Mouse (Mus musculus) CD4-positive, CD25-positive, alpha-beta regulatory T cell, adult 4 months (primary cell): ENCODE data around the gene Pde1a. TPM values are rescaled to one million over a fixed set of nuclear protein-coding genes. Genes with fewer than 3 reads are reported as not detected.

Experiments used
- ATAC-seq: one replicate; pipeline ENCODE4 v1.8.0; 2017
- polyA plus RNA-seq, 2 experiments: library from polyadenylated mRNA; unstranded; fragments of 100-300 nt; shearing (Covaris generic); gene quantifications; one replicate each; pipeline ENCODE4 v1.2.1; 2017

Gene Pde1a
- not detected for polyA plus RNA-seq

DNA sequence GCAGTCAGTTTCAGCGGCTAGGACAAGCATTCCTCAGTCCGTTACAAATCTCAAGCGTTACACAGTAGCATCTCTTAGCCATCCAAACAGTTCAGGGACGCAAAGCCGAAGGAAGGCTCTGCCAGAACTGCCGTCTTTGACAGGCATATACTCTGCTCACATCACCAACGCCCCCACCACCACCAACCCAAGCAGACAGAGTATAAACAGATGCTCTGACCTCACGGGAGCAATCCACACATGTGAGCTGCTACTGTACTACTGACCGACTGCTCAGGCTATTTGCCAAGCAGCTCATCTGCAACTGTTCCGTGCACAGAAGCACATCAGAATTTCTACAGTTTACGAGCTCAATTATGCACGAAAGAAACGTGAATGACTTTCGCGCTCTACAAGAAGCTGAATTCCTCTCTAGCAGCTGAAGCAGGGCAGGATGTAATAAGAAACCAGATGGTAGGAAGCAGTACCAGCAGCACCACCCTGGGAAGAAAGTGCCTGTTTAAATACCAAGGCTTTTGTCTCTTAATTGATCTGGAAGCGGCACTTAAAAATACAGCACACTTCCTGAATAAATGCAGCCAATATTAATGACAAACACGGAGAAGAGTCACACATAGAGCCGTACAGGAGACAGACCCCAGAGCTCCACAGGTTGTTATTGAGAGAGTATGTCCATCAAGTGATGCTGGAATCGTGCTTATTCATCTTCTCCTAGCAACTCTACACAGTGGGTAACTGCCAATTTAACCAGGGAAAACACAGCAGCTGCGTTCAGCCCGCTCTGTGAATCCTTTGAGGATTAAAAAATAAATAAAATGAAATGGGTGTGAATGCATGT, at the start of gene Pde1a:
TSS of gene Pde1a (minus strand) at position 598 of the 838 bp plus-strand sequence.
- ATAC-seq = no peak

DNA sequence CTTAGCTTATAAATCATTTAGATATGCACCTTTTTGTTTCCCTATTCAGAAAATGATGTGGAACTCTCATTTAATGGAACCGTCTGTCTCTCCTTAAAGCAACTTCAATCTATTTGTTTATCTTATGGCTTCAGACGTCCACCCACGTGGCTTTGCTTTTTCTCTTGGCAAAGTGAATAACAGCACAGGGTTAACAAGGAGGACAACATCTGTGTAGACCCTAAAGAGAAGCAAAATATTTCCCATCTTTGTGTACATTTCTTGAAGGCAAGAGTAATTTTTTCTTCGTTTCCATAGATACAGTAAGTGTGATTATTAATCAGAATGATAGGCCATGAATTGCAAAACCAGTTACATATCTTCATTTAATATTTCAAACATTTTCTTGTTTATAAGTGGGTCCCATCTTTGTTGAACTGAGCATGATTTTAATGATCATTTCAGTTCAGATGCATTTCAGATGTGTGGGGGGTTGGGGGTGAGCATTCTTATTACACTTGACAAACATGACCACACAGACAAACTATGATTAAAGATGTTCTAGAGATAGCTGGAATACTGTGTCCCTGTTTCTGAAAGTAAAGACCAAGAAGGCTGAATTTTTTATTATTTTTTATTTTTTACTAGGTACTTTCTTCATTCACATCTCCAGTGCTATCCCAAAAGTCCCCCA, 49.5 kb upstream of the Pde1a start:
- ATAC-seq = no peak

DNA sequence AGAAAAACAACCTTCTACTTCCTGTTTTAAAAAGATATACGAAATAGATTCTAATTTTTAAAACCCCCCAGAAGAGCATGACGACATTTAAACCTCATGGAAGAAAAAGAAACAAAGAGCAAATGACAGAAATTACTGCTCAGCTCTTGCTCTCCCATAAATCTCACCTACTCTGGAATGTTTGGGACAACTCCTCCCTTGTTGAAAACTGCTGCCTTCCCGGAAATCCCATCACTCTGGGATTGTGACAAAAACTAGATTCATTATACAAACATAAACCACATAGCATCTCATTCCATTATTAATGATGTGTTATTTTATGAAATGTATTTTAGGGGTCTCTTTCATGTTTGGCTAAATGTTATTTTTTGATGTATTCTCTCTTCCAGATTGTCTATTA, 48.9 kb upstream of the Pde1a start:
- ATAC-seq = no peak

DNA sequence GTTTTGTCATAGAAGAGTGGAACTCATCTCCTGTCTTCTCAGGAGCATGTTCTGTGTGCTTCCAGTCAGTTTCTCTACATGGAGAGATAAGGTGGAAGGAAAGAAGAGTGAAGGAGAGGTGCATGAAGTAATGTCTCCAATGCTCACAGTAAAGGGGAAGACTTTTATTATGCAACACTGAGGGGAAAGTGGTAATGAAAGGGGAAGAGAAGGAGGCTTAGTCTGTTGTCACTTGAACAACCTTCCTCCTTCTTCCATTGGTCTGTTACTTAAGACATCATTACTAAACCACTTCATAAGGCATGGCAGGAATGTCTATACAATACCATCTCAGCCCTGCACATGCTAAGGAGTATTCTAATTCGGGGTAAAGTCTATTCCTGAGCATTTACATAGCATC, 38.8 kb upstream of the Pde1a start:
- no peak for ATAC-seq

DNA sequence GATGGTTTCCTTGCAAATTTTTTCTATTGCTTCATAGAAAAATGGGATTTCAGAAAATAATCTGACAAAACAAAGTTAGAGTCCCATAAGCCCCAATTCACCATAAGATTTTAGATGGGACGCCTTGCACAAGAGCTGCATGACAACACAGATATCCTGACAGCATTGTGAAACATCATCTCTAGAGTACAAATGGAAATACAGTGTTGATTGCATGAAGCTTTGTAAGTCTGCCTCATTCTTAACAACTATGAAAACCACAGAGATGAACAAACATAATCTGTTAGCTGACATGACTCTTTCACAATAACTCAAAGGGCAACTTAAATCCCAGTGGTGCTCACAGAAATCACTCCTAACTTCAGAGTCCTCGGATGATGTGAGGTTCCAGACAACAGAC, 29.5 kb upstream of the Pde1a start:
- no peak for ATAC-seq

DNA sequence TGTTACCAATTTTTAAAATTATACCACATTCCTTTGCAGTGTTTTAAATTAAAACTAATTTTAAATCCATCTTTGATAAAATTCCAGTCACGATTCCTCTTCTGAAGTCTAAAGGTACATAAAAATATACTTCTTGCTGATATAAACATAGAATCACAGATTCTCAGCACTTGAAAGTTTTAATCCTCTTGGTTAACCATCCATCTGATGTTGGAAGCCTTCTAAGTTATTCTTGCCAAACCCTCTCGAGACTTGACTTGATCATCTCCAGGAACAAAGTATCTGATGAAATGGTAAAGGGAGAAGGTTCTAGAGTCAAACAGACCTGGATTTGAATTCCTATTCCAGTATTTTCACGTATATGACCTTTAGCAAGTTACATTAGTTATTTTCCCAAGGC, 28.9 kb upstream of the Pde1a start:
- no peak for ATAC-seq

DNA sequence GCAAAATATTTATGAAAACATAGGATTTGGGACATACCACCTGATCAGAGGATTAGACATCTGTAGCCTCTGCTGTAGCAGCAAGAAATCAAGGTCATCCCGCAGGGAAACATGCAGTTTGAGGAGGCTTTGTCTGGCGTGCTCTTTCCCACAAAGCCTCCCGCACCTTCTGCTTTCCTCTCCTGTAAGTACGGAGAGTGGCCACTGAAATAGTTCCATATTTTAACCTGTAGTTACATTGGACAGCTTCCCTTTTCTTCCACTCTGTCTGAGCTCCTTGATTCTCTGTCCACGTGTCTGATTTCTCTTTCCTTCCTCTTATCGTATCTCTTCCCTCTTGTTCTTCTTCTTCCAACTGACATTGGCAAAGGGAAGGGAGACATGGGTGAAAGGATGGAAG, 20.8 kb upstream of the Pde1a start:
- ATAC-seq = no peak

DNA sequence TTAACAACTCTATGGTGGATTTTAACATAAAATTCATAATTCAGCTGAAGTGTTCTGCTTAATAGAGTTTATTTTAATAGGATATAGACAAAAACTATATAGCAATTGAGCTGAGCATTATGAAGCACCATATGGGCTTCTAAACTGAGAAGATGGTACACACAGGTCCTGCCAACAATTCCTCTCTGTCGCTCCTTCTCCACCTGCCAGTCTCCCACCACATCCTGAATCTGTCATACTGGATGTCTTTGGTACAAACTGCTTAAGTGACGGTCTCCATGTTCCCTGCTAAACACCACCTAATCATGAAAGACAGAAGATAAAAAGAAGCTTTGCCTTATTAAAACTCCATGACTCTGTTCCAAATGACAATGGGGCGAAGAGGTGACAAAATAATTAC, 20.1 kb upstream of the Pde1a start:
- no peak for ATAC-seq

DNA sequence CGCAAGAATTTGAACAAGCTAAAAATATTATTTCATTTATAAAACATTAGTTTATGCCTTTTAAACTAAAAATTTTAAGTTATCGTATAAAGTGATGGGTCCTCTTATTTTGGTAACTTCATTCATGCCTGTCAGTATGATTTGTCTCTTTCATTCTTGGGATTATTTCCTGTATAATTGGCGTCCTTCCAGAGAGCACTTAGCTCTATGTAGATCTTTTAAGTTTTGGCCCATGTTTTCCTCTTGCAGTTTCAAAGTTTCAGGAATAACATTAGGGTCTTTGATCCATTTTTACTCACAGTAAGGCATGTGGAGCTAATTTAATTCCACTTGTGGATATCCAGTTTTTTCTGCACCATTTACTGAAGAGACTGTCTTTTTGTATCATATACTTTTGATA, 5.8 kb upstream of the Pde1a start:
- no peak for ATAC-seq

DNA sequence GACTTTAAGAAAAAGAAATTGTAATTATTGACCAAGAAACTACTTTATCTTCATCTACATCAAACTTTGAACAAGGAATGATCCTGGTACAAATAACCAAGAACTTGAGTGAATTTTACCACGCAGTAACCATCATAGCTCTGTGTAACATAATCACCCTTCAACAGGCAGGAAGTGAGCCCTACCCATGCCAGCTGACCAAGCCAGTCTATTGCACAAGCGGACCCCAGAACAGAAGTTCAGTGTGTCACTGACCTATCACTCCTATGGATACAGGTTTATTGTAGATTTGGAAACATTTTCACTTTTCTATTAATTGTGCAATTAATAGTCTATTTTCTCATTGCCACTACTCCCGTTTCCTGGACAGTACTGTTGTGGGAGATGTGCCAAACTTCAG, 3.4 kb upstream of the Pde1a start:
- no peak for ATAC-seq

DNA sequence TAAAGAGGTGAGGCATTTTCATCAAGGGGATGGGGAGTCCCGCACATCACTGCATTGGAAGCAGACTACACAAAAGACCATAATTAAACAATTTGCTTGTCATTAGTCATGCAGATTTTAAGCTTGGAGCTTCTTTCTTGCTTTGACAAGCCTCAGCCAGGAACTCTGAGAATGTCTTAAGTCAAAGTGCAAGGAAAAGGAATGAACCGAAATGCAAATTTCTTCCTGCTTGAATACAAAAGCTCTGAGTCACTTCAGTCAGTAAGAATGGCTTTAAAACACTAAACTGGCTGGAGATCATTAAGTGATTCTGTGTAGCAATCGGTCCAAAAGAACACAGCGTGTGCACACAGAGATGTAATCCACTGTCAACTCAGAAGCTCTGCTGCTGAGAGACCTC, 2.6 kb downstream of the Pde1a start:
- ATAC-seq = no peak

DNA sequence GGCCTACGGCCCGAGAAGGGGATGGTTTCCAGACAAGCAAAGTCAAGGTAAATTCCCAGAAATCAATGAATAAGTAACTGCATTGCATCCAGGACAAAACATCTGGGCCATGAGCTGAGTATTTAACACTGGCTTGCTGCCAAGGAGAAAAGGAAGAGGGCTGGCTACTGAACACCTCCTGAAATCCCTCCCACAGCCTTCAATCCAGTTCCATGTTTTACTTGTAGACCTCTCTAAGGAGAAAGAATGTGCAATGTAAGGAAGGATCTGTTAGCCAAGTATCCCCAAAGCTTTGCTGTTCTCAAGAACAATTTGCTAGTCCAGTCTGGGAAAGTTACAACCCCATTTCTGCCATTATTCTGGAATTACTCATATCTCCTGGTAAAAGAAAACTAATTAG, 42.4 kb downstream of the Pde1a start:
- ATAC-seq = no peak

DNA sequence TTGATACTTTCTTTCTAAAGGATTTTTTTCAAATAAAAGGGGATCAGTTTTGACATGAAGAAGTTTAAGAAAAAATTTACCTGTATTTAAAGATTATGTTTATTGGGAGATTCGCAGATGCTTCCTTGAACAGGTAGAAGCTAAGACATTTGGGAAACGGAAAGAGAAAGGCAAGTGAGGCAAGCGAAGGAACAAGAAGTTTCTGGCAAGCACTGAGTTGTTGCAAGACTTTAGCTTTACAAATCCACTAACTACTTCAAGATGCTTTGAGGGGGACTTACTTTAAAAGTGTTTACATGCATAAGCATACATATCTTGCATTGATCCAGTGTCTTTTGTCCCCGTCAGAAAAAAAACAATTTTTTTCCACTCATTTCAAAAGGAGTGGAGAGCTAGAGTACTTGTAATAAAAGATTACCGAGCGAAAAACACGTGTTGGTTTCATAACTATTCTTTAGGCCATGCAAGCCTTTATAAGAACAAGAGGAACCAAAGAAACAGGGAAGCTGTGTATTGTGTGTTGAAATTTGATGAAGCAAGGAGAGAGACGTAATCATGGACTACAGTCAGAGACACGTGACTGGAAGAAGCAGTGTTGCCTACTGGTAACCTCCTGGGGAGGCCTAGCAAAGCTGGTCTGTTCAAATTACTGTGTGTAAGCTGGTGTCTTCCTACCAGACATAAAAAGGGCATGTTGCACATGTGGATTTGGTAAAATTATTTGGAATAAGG, 49.0 kb downstream of the Pde1a start:
- no peak for ATAC-seq

DNA sequence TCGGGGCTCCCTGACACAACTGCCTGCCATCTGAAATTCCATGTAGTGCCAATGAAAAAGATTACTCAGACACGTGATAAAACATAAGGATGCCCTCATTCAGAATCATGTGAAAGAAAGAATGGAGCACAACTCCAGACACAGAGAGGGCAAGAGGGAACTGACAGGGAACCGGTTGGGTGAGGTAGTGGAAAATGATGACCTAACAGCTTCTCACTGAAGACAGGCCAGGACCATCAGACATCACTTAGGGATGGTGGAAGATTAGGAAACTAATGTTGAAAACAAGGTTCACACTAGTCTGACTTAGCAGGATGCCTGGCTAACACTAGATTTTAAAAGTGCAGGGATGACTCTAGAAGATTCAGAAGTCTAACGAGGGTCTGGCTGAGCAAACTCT, 49.6 kb downstream of the Pde1a start:
- no peak for ATAC-seq

DNA sequence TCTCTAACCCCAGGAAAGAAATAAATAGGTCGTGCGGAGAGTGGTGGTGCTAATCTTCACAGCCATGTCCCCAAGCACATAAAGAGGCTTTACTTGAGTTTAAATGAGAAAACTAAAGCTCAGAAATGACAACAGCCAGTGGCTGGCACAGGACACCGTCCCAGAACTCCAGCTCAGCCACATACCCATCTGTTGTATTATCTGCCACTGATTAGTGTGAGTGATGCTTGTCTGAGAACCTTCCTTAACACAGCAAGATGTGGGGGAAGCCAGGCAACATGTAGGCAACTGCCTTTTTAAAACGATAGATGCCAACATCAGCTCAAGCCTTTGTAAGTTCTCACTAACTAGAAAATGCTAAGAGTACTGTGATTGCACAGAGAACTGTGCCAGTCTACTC, 52.9 kb downstream of the Pde1a start:
- no peak for ATAC-seq

DNA sequence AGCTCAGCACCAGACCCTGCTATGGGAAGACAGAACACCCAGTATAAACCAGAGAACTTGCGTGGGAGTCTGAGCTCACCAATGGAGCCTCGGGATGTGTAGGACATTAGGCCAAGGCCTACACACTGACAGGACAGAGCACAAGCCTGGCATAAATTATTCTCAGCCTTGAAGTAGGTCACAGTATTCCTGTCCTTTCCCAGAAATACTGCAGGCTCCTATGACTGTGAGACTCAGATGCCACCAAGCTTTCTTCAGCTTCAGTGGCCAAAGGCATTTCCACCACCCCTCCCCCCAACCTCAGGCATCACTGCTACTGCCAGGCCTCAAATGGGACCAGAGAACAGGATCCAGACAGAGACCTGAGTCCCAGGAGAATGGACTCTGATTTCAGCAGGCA, 54.7 kb downstream of the Pde1a start:
- ATAC-seq = no peak

DNA sequence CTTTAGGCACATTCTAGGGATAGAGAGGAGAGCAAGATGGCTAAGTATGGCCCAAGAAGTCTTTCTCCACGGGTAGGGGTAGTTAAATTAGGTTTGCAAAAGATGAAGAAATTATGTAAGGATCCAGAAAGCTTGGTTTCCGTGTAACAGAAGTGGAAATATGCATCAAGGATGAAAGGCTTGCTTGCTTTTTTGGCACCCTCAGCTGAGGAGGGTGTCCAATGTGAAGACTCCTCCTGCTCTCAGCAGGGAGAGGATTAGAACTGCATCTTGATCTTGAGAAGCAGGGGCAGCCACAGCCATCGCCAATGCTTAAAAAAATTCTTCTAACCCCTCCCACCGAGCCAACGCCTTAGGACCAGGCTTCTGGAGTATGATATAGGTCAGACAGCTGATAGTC, 55.2 kb downstream of the Pde1a start:
- ATAC-seq = no peak

DNA sequence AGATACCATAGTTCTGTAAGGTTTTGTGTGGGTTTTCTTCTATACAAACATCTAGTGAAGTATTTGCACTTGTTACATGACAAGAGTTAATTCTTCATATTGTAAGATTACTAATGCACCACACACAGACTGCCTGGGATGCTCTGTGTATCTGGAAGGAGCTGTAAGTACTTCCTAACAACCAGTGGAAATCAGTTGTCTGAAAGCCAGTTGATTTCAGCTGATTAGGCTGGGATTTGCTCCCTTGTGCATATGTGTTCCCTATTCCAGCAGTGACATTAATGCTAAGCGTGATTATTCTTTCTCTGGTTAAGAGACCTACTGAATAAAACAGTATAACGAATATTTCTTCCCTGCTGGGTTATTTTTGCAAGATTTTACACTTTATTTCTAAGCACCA, 55.8 kb downstream of the Pde1a start:
- ATAC-seq = no peak

DNA sequence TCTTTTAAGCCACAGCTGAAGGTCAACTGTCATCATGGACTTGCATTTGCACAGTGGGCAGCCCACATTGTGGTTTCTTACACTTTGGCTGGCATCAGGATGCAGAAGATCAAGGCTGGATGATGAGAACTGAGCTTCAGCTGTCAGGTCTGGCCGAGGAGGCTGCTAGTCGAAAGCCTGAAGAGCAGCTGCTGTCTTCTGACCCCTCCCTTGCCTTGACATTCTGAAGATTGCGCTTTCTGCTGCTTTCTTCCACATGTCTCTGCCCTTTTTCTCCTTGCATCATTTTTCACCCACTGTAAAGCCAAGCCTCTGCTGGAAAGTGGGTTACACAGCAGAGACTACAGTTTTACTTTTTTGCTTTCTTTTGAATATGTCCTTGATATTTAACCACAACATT, 59.5 kb downstream of the Pde1a start:
- no peak for ATAC-seq

DNA sequence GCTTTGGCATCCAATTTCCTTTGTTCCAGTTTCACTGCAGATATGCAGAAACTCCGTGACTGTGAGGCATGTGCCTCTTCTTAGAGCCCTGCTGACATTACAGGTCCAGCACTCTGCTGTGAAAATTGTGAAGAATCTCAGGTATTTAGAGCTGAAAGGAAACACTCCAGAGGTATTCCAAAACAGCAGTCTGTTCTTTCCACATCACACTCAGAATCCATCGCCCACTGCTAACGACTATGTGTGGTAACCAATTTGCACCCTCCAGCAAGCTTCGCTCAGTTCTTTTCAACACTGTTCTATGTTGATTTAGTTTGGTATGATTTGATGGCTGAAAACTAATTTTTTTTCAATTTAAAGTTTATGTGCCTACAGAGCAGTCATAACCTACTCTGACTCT, 62.8 kb downstream of the Pde1a start:
- no peak for ATAC-seq

DNA sequence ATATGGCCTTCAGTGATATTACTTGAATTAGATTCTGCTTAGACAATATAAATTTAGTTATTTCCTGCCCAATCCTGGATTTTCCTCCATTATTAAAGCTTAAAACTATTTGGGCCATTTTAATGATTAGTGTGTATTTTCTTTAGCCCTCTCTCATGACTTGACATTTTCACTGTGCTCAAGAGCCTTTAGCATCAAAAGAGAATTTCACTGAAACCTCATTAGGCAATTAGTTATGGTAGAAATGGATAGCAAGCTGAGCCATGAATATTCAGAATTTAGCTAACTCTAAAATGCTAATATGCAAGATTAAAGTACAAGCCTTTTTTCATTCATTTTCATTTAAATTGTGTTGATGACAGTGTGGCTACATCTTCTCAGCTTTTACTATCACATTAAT, 73.2 kb downstream of the Pde1a start:
- ATAC-seq = no peak

DNA sequence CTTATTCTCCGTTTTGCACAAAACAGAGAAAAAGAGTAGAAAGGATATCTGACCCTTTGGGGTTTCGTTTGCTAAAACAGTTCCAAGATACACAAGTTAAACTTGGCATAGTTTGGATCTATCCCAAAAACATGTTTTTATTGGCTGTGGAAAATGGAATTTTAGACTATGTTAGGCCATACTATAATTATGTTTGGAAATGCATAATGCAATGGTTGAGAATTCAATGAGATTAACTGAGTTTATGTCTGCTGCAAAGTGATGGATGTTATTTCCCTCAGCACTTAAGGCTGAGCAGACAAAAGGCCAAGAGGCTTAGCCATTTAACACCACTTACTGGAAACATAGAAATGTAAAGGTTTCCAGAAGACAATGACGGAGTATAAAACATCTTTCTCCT, 75.2 kb downstream of the Pde1a start:
- ATAC-seq = no peak

DNA sequence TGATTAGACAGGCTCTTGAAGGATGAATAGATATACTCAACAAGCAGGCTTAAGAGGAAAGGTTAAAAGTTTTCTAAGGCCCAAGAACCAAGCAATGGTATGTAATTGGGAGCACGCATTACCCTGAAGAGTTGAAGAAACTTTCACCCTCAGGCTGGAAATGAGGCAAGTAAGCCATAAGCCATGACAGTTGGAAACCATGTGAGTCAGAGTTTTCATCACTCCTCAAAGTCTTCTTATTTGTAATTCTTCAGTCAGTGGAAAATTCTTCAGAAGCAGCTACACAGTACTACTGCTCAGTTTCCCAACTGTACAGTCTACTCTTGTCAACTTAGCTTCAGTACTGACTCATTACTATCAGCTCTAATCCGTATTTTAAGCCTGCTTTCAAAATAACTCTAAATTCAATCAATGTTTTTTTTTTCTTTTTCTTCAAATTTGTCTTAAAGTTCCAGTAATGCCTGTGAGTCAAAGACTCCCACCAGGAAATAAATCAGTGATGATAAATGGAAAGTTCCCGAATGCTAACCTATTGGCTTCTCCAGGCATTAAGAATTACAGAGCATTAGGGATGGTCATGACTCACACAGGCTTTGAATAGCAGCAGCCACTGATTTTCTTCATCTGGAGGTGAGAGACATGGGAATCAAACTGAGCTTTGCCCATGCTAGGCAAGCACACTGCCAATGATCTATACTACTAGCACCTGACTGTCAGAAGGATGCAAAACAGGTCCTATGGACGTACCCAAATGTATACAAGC, 82.3 kb downstream of the Pde1a start:
- ATAC-seq = no peak
